Mouse (Mus musculus) stomach, embryonic 15.5 days (tissue): ENCODE data around the gene Tap2. TPM values are rescaled to one million over a fixed set of nuclear protein-coding genes. Genes with fewer than 3 reads are reported as not detected.

ENCODE experiments used
- ATAC-seq: fragments of 200-750 bp; cut with Nextera tagmentation; 2 replicates; pipeline ENCODE4 v1.8.0; 2017; ENCODE audit warnings: low read depth, moderate number of reproducible peaks, moderate TSS enrichment; ENCODE audit not compliant: insufficient read depth, low FRiP score
- H3K27ac ChIP-seq: fragments of 300-500 bp; sonication (generic); 2 replicates; pipeline ENCODE4 v1.5.1; 2015; ENCODE audit warnings: mild to moderate bottlenecking, inconsistent platforms
- H3K27me3 ChIP-seq: fragments of 300-500 bp; sonication (generic); replicated peaks from 2 replicates; pipeline ENCODE4 v1.6.1; 2015; ENCODE audit warnings: inconsistent platforms
- H3K36me3 ChIP-seq: fragments of 300-500 bp; sonication (generic); 2 replicates; pipeline ENCODE4 v1.6.1; 2015; ENCODE audit warnings: inconsistent platforms
- H3K4me1 ChIP-seq: fragments of 300-500 bp; sonication (generic); 2 replicates; pipeline ENCODE4 v1.6.1; 2015; ENCODE audit warnings: inconsistent platforms
- H3K4me2 ChIP-seq: fragments of 300-500 bp; sonication (generic); 2 replicates; pipeline ENCODE4 v1.6.1; 2015; ENCODE audit warnings: mild to moderate bottlenecking, inconsistent platforms
- H3K4me3 ChIP-seq: fragments of 300-500 bp; sonication (generic); replicated peaks from 2 replicates; pipeline ENCODE4 v1.5.1; 2015; ENCODE audit warnings: inconsistent platforms
- H3K9ac ChIP-seq: fragments of 300-500 bp; sonication (generic); 2 replicates; pipeline ENCODE4 v1.6.1; 2015; ENCODE audit warnings: inconsistent platforms
- H3K9me3 ChIP-seq: fragments of 300-500 bp; sonication (generic); 2 replicates; pipeline ENCODE4 v1.6.1; 2016; ENCODE audit warnings: inconsistent platforms
- WGBS: fragments of 180-500 bp; shearing (Covaris S2); methylation state at CpG from one replicate; pipeline ENCODE4 v1.1.7; 2015; 5-methylcytosine and 5-hydroxymethylcytosine counted together
- polyA plus RNA-seq: library from polyadenylated mRNA; unstranded; fragments of >200 nt; fragmentation: Nextera tagmentation; extraction: Ambion mirVana; gene quantifications from 2 replicates; pipeline ENCODE4 v1.2.1, GENCODE M21; 2015

The Tap2 gene
- polyA plus RNA-seq, 1 experiment from 2014 or later: 7.0 TPM

- Histone ChIP-seq H3K27me3 (no peaks in the 10 kb centered on the region), H3K27ac (no peak overlapping the region; the same call in 1 of the 2 replicates), H3K4me3 (no peak overlapping the region), H3K4me1 (no peaks in the 10 kb centered on the region), H3K9me3 (no peaks in the 10 kb centered on the region), H3K9ac (no peak overlapping the region), H3K36me3 (no peaks in the 10 kb centered on the region), H3K4me2 (no peak overlapping the region)
- no peak for ATAC-seq
- WGBS: 41% methylated on average over 10 of the region's 10 CpGs
Measured at GRCm38 (mm10) chr17:34239601-34240041, 36.3 kb downstream of the Tap2 start.

- Histone ChIP-seq H3K9me3 (no peaks in the 10 kb centered on the region), H3K36me3 (no peaks in the 10 kb centered on the region), H3K9ac (no peak overlapping the region), H3K4me2 (no peak overlapping the region), H3K27ac (no peak overlapping the region), H3K4me1 (no peaks in the 10 kb centered on the region), H3K27me3 (no peaks in the 10 kb centered on the region), H3K4me3 (no peak overlapping the region)
- no peak for ATAC-seq
- WGBS: 68% methylated on average over 3 of the region's 3 CpGs
Measured at GRCm38 (mm10) chr17:34240366-34240765, 37.0 kb downstream of the Tap2 start.

DNA sequence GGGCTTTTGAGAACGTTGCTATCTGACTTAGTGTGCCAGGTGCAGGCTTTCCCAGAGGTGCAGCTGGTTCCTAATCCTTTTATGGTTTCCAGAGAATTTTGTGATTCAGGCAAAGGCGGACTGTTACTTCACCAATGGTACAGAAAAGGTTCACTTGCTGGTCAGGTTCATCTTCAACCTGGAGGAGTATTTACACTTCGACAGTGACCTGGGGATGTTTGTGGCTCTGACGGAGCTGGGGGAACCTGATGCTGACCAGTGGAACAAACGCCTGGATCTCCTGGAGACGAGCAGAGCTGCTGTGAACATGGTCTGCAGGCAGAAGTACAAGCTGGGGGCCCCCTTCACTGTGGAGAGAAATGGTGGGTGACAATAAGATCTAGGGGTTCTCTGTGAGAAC is 37.6 kb downstream of the Tap2 start:
- no peak for ATAC-seq
- H3K36me3 ChIP-seq: no peaks in the 10 kb centered on the region
- no peak overlapping the region for H3K4me3 ChIP-seq
- WGBS: 70% methylated on average over 6 of the region's 6 CpGs
- no peaks in the 10 kb centered on the region for H3K9me3 ChIP-seq
- H3K27me3 ChIP-seq: no peaks in the 10 kb centered on the region
- H3K9ac ChIP-seq: no peak overlapping the region
- no peak overlapping the region for H3K27ac ChIP-seq
- no peak overlapping the region for H3K4me2 ChIP-seq
- no peaks in the 10 kb centered on the region for H3K4me1 ChIP-seq

DNA sequence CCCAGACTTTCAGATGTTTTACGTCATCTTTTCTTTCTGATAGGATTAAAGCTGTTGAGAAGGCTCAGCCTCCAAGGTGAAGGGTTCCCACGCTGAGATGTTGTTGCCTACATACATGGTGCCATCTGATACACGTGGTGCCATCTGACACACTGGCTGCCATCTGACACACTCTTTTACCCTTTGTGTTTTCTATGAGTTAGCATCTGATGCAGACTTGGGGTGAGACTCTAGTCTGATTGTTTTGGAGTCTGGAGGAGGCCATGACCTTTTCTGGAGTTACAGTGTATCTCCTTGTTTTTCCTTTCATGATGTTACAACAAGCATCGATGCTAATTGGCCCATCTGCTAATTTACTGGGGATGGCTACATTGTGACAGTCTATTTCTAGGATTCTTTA is 41.3 kb downstream of the Tap2 start:
- Histone ChIP-seq H3K9me3 (no peaks in the 10 kb centered on the region), H3K9ac (no peak overlapping the region), H3K4me1 (no peaks in the 10 kb centered on the region), H3K4me3 (no peak overlapping the region), H3K4me2 (no peak overlapping the region), H3K27me3 (no peaks in the 10 kb centered on the region), H3K36me3 (no peaks in the 10 kb centered on the region), H3K27ac (no peak overlapping the region)
- no peak for ATAC-seq
- 60% methylated on average over 4 of the region's 4 CpGs for WGBS

- no peak for ATAC-seq
- H3K27ac ChIP-seq: no peak overlapping the region
- H3K4me1 ChIP-seq: no peaks in the 10 kb centered on the region
- WGBS: 83% methylated on average over 3 of the region's 3 CpGs
- no peaks in the 10 kb centered on the region for H3K36me3 ChIP-seq
- H3K4me3 ChIP-seq: no peak overlapping the region
- no peak overlapping the region for H3K4me2 ChIP-seq
- no peak overlapping the region for H3K9ac ChIP-seq
- H3K27me3 ChIP-seq: no peaks in the 10 kb centered on the region
- no peaks in the 10 kb centered on the region for H3K9me3 ChIP-seq
Measured at GRCm38 (mm10) chr17:34247047-34247446, 43.7 kb downstream of the Tap2 start.

GRCm38 (mm10) chr17:34248764-34249163 is 45.4 kb downstream of the Tap2 start:
- no peak overlapping the region for H3K9ac ChIP-seq
- H3K27ac ChIP-seq: no peak overlapping the region
- no peaks in the 10 kb centered on the region for H3K27me3 ChIP-seq
- H3K4me1 ChIP-seq: no peaks in the 10 kb centered on the region
- H3K4me3 ChIP-seq: no peak overlapping the region
- no peak overlapping the region for H3K4me2 ChIP-seq
- no peak for ATAC-seq
- no peaks in the 10 kb centered on the region for H3K36me3 ChIP-seq
- 61% methylated on average over 2 of the region's 2 CpGs for WGBS
- H3K9me3 ChIP-seq: no peaks in the 10 kb centered on the region

- no peak overlapping the region for H3K4me2 ChIP-seq
- no peaks in the 10 kb centered on the region for H3K9me3 ChIP-seq
- H3K27ac ChIP-seq: no peak overlapping the region
- H3K36me3 ChIP-seq: no peaks in the 10 kb centered on the region
- no peak for ATAC-seq
- 37% methylated on average over 3 of the region's 3 CpGs for WGBS
- H3K27me3 ChIP-seq: no peaks in the 10 kb centered on the region
- H3K9ac ChIP-seq: no peak overlapping the region
- H3K4me3 ChIP-seq: no peak overlapping the region
- H3K4me1 ChIP-seq: no peaks in the 10 kb centered on the region
Measured at GRCm38 (mm10) chr17:34249361-34249760, 46.0 kb downstream of the Tap2 start.

- no peak for ATAC-seq
- 15% methylated on average over 4 of the region's 4 CpGs for WGBS
- H3K9me3 ChIP-seq: no peaks in the 10 kb centered on the region
- no peak overlapping the region for H3K4me2 ChIP-seq
- no peaks in the 10 kb centered on the region for H3K4me1 ChIP-seq
- no peak overlapping the region for H3K4me3 ChIP-seq
- H3K27ac ChIP-seq: no peak overlapping the region
- no peaks in the 10 kb centered on the region for H3K36me3 ChIP-seq
- H3K27me3 ChIP-seq: no peaks in the 10 kb centered on the region
- no peak overlapping the region for H3K9ac ChIP-seq
Measured at GRCm38 (mm10) chr17:34249878-34250277, 46.6 kb downstream of the Tap2 start.

GRCm38 (mm10) chr17:34251666-34252065 is 48.3 kb downstream of the Tap2 start:
- Histone ChIP-seq H3K9ac (no peak overlapping the region), H3K4me1 (no peaks in the 10 kb centered on the region), H3K4me3 (no peak overlapping the region), H3K27me3 (no peaks in the 10 kb centered on the region), H3K36me3 (no peaks in the 10 kb centered on the region), H3K27ac (no peak overlapping the region), H3K9me3 (no peaks in the 10 kb centered on the region), H3K4me2 (no peak overlapping the region)
- no peak for ATAC-seq
- 42% methylated on average over 4 of the region's 4 CpGs for WGBS

DNA sequence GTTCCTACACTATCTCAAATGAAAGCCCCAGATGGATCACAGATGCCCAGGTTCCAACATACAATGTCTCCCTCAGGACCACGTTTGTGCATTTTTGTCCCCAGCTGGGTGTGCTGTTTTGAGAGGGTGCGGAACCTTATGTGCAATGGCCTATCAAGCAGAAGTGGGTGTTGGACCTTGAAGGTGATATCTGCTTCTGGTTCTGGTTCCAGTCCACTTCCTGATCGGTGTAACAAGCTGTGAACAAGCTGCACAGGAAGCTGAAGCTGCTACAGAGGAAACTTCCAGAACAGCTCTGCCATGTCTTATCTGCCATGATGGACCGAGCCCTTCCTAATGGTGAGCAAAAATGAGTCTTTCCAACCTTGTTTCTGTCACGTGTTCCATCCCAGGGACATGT is 53.2 kb downstream of the Tap2 start:
- Histone ChIP-seq H3K36me3 (no peaks in the 10 kb centered on the region), H3K27me3 (no peaks in the 10 kb centered on the region), H3K4me3 (no peak overlapping the region), H3K4me2 (no peak overlapping the region), H3K9ac (no peak overlapping the region), H3K4me1 (peaks cover 4% of the 10 kb centered on the region; the same call in 1 of the 2 replicates), H3K27ac (no peak overlapping the region), H3K9me3 (no peaks in the 10 kb centered on the region)
- no peak for ATAC-seq
- WGBS: 71% methylated on average over 5 of the region's 5 CpGs

DNA sequence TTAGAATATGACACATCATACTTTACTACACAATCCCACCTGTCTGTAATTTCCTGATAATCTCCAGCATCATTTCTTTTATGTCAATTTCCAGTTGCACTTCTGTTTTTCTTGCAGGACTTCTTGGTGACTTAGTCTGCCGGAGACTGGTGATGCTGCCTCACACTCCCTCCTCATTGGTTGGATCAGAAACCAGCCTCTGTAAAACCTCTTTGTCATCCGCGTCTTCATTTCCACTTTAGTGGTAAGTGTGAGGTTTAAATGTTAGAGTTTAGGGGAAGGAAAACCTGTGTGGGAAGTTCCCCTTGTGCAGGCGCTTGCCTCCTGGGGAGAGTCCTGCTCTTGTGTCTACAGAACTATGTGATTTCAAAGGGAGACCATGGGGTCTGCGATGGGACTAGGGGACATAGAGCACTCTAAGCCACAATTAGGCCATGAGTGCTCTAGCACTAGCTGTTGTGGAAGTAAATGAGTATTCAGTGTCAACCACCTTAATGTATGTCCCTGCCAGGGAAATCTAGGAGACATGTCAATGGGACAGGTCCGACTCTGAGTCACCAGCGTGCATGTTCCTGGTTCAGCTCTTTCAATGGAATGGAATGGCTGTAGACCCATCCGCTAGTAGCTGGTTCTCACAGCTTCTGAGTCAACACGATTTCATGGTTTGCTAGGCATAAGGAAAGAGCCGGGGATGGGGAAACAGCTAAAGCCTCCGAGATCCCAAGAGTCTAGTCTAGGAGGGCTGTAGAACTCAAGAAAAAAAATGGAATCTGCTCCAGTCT is 54.5 kb downstream of the Tap2 start, which contains the start of gene H2-Ab1:
Gene H2-Ab1 (plus strand): TSS at position 96 of the 782 bp plus-strand sequence.
- Histone ChIP-seq H3K9ac (no peak within 1 kb of the TSS), H3K4me2 (no peak within 1 kb of the TSS), H3K36me3 (no peaks in the 10 kb centered on the region), H3K9me3 (no peaks in the 10 kb centered on the region), H3K27ac (no peak within 1 kb of the TSS), H3K4me3 (no peak within 1 kb of the TSS), H3K4me1 (peaks cover 4% of the 10 kb centered on the region; the same call in 1 of the 2 replicates), H3K27me3 (0 out of 2 replicates have a peak, but pooled peaks cover 10% of the 10 kb centered on the region)
- ATAC-seq: no peak
- 67% methylated on average over 11 of the region's 11 CpGs for WGBS

DNA sequence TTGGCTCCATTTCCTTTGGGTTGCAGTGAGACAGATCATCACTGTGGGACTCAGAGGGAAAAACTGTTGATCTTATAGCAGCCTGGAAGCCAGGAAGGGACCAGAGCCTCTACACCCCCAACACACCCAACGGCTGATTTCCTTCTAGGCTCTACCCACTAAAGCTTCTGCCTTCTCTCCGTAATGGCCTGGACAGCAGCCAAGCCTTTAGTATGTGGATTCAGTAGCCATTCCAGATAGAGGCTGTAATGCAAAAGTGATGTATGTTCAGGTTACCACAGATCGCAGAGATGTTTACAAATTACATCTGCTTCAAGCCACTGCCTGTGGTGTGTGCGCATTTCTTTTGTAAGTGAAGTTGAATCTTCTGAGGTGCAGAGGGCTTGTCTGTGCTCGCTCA is 57.2 kb downstream of the Tap2 start:
- 33% methylated on average over 5 of the region's 5 CpGs for WGBS
- no peaks in the 10 kb centered on the region for H3K9me3 ChIP-seq
- no peak overlapping the region for H3K9ac ChIP-seq
- H3K27ac ChIP-seq: no peak overlapping the region
- no peaks in the 10 kb centered on the region for H3K36me3 ChIP-seq
- H3K27me3 ChIP-seq: peaks cover 32% of the 10 kb centered on the region
- ATAC-seq: no peak
- no peak overlapping the region for H3K4me3 ChIP-seq
- H3K4me2 ChIP-seq: no peak overlapping the region
- peaks cover 23% of the 10 kb centered on the region for H3K4me1 ChIP-seq
